Mouse (Mus musculus) midbrain, embryonic 16.5 days (tissue): ENCODE data around the gene Dst. TPM values are rescaled to one million over a fixed set of nuclear protein-coding genes. Genes with fewer than 3 reads are reported as not detected.

Source experiments
- ATAC-seq: fragments of 200-750 bp; cut with Nextera tagmentation; 2 replicates; pipeline ENCODE4 v1.8.0; 2017; ENCODE audit warnings: moderate TSS enrichment
- H3K27ac ChIP-seq: fragments of 300-500 bp; sonication (generic); 2 replicates; pipeline ENCODE4 v1.5.1; 2014; ENCODE audit warnings: mild to moderate bottlenecking, low read length, mixed read lengths
- H3K27me3 ChIP-seq: fragments of 300-500 bp; sonication (generic); 2 replicates; pipeline ENCODE4 v1.6.1; 2014; ENCODE audit warnings: low read depth, low read length, mixed read lengths; ENCODE audit not compliant: control insufficient read depth, insufficient read depth
- H3K36me3 ChIP-seq: fragments of 300-500 bp; sonication (generic); 2 replicates; pipeline ENCODE4 v1.6.1; 2014; ENCODE audit warnings: mild to moderate bottlenecking, low read length, moderate library complexity, mixed read lengths; ENCODE audit not compliant: control insufficient read depth, insufficient read depth
- H3K4me1 ChIP-seq: fragments of 300-500 bp; sonication (generic); 2 replicates; pipeline ENCODE4 v1.6.1; 2014; ENCODE audit warnings: mild to moderate bottlenecking, low read length, mixed read lengths; ENCODE audit not compliant: control insufficient read depth, insufficient read depth
- H3K4me2 ChIP-seq: fragments of 300-500 bp; sonication (generic); 2 replicates; pipeline ENCODE4 v1.6.1; 2014; ENCODE audit warnings: mild to moderate bottlenecking, low read length, mixed read lengths
- H3K4me3 ChIP-seq: fragments of 300-500 bp; sonication (generic); 2 replicates; pipeline ENCODE4 v1.5.1; 2014; ENCODE audit warnings: low read depth, mild to moderate bottlenecking, low read length, moderate library complexity, mixed read lengths
- H3K9ac ChIP-seq: fragments of 300-500 bp; sonication (generic); 2 replicates; pipeline ENCODE4 v1.6.1; 2014; ENCODE audit warnings: low read depth, low read length, mixed read lengths
- H3K9me3 ChIP-seq: fragments of 300-500 bp; sonication (generic); replicated peaks from 2 replicates; pipeline ENCODE4 v1.6.1; 2014; ENCODE audit warnings: mild to moderate bottlenecking, low read length, mixed read lengths; ENCODE audit not compliant: control insufficient read depth, poor library complexity, severe bottlenecking
- WGBS: fragments of 180-500 bp; shearing (Covaris S2); extraction: QIAGEN DNeasy Blood & Tissue Kit; methylation state at CpG from one replicate; pipeline ENCODE4 v1.1.7; 2014; 5-methylcytosine and 5-hydroxymethylcytosine counted together
- polyA plus RNA-seq: library from polyadenylated mRNA; unstranded; fragments of >200 nt; fragmentation: Nextera tagmentation; extraction: Ambion mirVana; gene quantifications from 2 replicates; pipeline ENCODE4 v1.2.1, GENCODE M21; 2015

Gene Dst
- polyA plus RNA-seq, 1 experiment from 2014 or later = 36.1 TPM

GRCm38 (mm10) chr1:34033052-34033451 is 125.0 kb downstream of the Dst start:
- no peaks in the 10 kb centered on the region for H3K36me3 ChIP-seq
- H3K4me1 ChIP-seq = no peaks in the 10 kb centered on the region
- H3K9me3 ChIP-seq = no peaks in the 10 kb centered on the region
- H3K4me3 ChIP-seq = no peak overlapping the region
- H3K27ac ChIP-seq = no peak overlapping the region
- WGBS = 71% methylated on average over 5 of the region's 5 CpGs
- H3K4me2 ChIP-seq = no peak overlapping the region
- ATAC-seq = no peak
- H3K9ac ChIP-seq = no peak overlapping the region
- no peaks in the 10 kb centered on the region for H3K27me3 ChIP-seq

- no peaks in the 10 kb centered on the region for H3K4me1 ChIP-seq
- H3K27ac ChIP-seq = no peak overlapping the region
- H3K9me3 ChIP-seq = no peaks in the 10 kb centered on the region
- H3K9ac ChIP-seq = no peak overlapping the region
- no peak for ATAC-seq
- H3K27me3 ChIP-seq = no peaks in the 10 kb centered on the region
- no peak overlapping the region for H3K4me3 ChIP-seq
- no peak overlapping the region for H3K4me2 ChIP-seq
- no peaks in the 10 kb centered on the region for H3K36me3 ChIP-seq
- WGBS = 97% methylated on average over 1 of the region's 1 CpGs
These were observed 125.5 kb downstream of the Dst start for GRCm38 (mm10) chr1:34033478-34033877.

- H3K4me2 ChIP-seq = no peak overlapping the region
- WGBS = 85% methylated on average over 3 of the region's 3 CpGs
- no peaks in the 10 kb centered on the region for H3K27me3 ChIP-seq
- no peak overlapping the region for H3K27ac ChIP-seq
- H3K4me1 ChIP-seq = no peaks in the 10 kb centered on the region
- no peak overlapping the region for H3K9ac ChIP-seq
- H3K9me3 ChIP-seq = no peaks in the 10 kb centered on the region
- ATAC-seq = no peak
- no peaks in the 10 kb centered on the region for H3K36me3 ChIP-seq
- H3K4me3 ChIP-seq = no peak overlapping the region
These were observed 125.9 kb downstream of the Dst start for GRCm38 (mm10) chr1:34033958-34034357.

- H3K9me3 ChIP-seq = no peaks in the 10 kb centered on the region
- no peak overlapping the region for H3K27ac ChIP-seq
- no peak for ATAC-seq
- H3K4me3 ChIP-seq = no peak overlapping the region
- H3K36me3 ChIP-seq = no peaks in the 10 kb centered on the region
- no peak overlapping the region for H3K9ac ChIP-seq
- 92% methylated on average over 12 of the region's 12 CpGs for WGBS
- no peak overlapping the region for H3K4me2 ChIP-seq
- no peaks in the 10 kb centered on the region for H3K27me3 ChIP-seq
- H3K4me1 ChIP-seq = peaks cover 2% of the 10 kb centered on the region; the same call in 1 of the 2 replicates
These were observed 128.1 kb downstream of the Dst start for GRCm38 (mm10) chr1:34036111-34036510.

GRCm38 (mm10) chr1:34038571-34038970 is 130.5 kb downstream of the Dst start:
- H3K4me3 ChIP-seq = no peak overlapping the region
- H3K9me3 ChIP-seq = no peaks in the 10 kb centered on the region
- no peaks in the 10 kb centered on the region for H3K27me3 ChIP-seq
- no peak overlapping the region for H3K9ac ChIP-seq
- H3K36me3 ChIP-seq = no peaks in the 10 kb centered on the region
- H3K27ac ChIP-seq = no peak overlapping the region
- no peak for ATAC-seq
- no peak overlapping the region for H3K4me2 ChIP-seq
- H3K4me1 ChIP-seq = peaks cover 7% of the 10 kb centered on the region; the same call in 1 of the 2 replicates
- WGBS = 94% methylated on average over 7 of the region's 7 CpGs

- no peaks in the 10 kb centered on the region for H3K27me3 ChIP-seq
- H3K4me1 ChIP-seq = peaks cover 10% of the 10 kb centered on the region
- ATAC-seq = no peak
- H3K4me2 ChIP-seq = no peak overlapping the region
- no peak overlapping the region for H3K27ac ChIP-seq
- H3K36me3 ChIP-seq = no peaks in the 10 kb centered on the region
- H3K9me3 ChIP-seq = no peaks in the 10 kb centered on the region
- no peak overlapping the region for H3K4me3 ChIP-seq
- WGBS = 86% methylated on average over 3 of the region's 3 CpGs
- no peak overlapping the region for H3K9ac ChIP-seq
These were observed 132.0 kb downstream of the Dst start for GRCm38 (mm10) chr1:34040049-34040448.

- Histone ChIP-seq H3K27me3 (no peaks in the 10 kb centered on the region), H3K4me3 (no peak overlapping the region), H3K9me3 (no peaks in the 10 kb centered on the region), H3K9ac (no peak overlapping the region), H3K36me3 (no peaks in the 10 kb centered on the region), H3K4me1 (peaks cover 12% of the 10 kb centered on the region), H3K27ac (no peak overlapping the region), H3K4me2 (no peak overlapping the region)
- WGBS = 51% methylated on average over 8 of the region's 8 CpGs
- ATAC-seq = no peak
These were observed 133.1 kb downstream of the Dst start for GRCm38 (mm10) chr1:34040901-34041721.

- Histone ChIP-seq H3K27ac (no peak overlapping the region), H3K9me3 (no peaks in the 10 kb centered on the region), H3K27me3 (no peaks in the 10 kb centered on the region), H3K4me3 (no peak overlapping the region), H3K9ac (no peak overlapping the region), H3K4me2 (no peak overlapping the region), H3K36me3 (no peaks in the 10 kb centered on the region), H3K4me1 (peaks cover 12% of the 10 kb centered on the region)
- WGBS = 40% methylated on average over 3 of the region's 3 CpGs
- no peak for ATAC-seq
These were observed 134.3 kb downstream of the Dst start for GRCm38 (mm10) chr1:34042299-34042698.

GRCm38 (mm10) chr1:34043327-34043726 is 135.3 kb downstream of the Dst start:
- H3K27me3 ChIP-seq = no peaks in the 10 kb centered on the region
- no peak overlapping the region for H3K4me3 ChIP-seq
- 78% methylated on average over 8 of the region's 8 CpGs for WGBS
- ATAC-seq = no peak
- no peak overlapping the region for H3K4me2 ChIP-seq
- H3K27ac ChIP-seq = no peak overlapping the region
- H3K9me3 ChIP-seq = no peaks in the 10 kb centered on the region
- H3K36me3 ChIP-seq = no peaks in the 10 kb centered on the region
- no peak overlapping the region for H3K9ac ChIP-seq
- H3K4me1 ChIP-seq = peaks cover 12% of the 10 kb centered on the region
